Mouse (Mus musculus) ES-E14 (cell line): ENCODE measurements around the gene Sox12.

Experiments
- HCFC1 ChIP-seq: IDR thresholded peaks from 2 replicates; pipeline ENCODE4 v1.6.1; 2012; ENCODE audit warnings: low read length, inconsistent platforms, borderline replicate concordance; ENCODE audit not compliant: insufficient read depth
- MAFK ChIP-seq: IDR thresholded peaks from 2 replicates; pipeline ENCODE4 v1.6.1; 2014; ENCODE audit warnings: mild to moderate bottlenecking, low read depth, low read length, inconsistent platforms; ENCODE audit not compliant: insufficient read depth
- ZNF384 ChIP-seq: IDR thresholded peaks from 2 replicates; pipeline ENCODE4 v1.6.1; 2012; ENCODE audit warnings: low read depth, low read length, inconsistent platforms

DNA sequence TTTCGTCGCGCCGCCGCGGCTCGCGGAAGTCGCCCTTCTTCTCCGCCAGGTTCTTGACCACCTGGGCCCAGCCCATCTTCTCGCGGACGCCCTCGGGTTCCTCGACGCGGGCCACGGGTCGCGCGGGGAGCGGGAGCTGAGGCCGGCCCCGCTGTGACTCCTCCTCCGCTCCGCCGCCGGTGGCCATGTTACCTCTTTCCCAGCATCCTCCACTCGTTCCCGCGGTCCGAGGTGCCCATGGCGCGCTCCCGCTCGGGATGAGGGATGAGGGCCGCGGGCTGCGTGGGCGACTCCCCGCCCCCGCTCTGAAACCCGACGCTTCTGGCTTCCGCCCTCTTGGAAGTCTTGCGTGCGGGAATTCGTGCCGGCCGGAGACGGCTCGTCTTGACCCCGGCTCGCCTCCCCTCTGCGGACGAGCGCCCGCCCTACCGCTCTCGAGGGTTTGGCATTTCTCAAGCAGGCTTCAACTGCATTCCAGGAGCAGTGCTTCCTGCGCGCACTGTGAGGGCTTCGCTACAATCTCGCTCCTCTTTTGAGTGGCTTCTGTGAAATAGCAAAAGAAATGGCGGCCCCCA lies 16.8 kb upstream of the Sox12 start, which contains the start of gene Zcchc3:
- TF ChIP-seq HCFC1 = peak; percentile 55; the same call in 1 of the 2 replicates
- TF ChIP-seq ZNF384 = no peak
- TF ChIP-seq MAFK = no peak
